Mouse (Mus musculus) ES-Bruce4 (cell line): ENCODE measurements at regions not wholly inside any gene's neighbourhood (a gene's known extent, or its start where the extent isn't known, plus 50 kb on each side); places are given as distances from the start of the nearest gene placed in this dataset.

ENCODE experiments used
- CTCF ChIP-seq: IDR thresholded peaks from one replicate; pipeline ENCODE4 v1.8.1; 2011; ENCODE audit warnings: low read depth, low read length
- EP300 ChIP-seq: IDR thresholded peaks from 2 replicates; pipeline ENCODE4 v1.6.1; 2011; ENCODE audit warnings: low read depth, low read length; ENCODE audit not compliant: insufficient read depth

DNA sequence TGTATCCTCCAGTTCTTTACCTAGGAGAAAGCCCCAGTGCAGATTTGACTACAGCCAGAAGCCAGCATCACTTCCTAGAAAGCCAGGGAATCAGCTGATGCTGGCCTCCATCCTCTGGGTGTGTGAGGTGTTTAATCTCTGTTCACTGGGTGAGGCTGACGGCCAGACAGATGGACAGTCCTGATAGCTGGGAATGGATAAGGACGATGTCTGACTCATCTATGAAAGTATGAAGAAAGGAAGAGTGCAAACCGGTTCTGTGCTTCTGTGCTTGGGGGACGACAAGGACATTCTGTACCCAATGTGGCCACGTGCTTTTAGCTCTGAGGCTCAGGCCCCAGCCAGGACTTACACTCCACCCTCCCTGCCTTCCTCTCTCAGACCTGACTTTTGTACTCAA is 80.5 kb upstream of the Med13l start:
- TF ChIP-seq CTCF (no peak), EP300 (no peak)
